Mouse (Mus musculus): ENCODE results near the gene Arid4b. TPM values are rescaled to one million over a fixed set of nuclear protein-coding genes. Genes with fewer than 3 reads are reported as not detected.

Arid4b gene
- polyA plus RNA-seq, 1 experiment from 2014 or later, result 96.0 TPM

GRCm38 (mm10) chr13:14035875-14036630 is 27.0 kb upstream of the Arid4b start:
- ATAC-seq (ENCODE audit: low FRiP score), result no peak
- WGBS, result 94% methylated on average over 11 of the region's 11 CpGs
- Histone ChIP-seq H3K27me3 (no peaks in the 10 kb centered on the region), H3K4me2 (no peak overlapping the region), H3K9ac (no peak overlapping the region), H3K27ac (no peak overlapping the region), H3K36me3 (replicated peaks) (no peaks in the 10 kb centered on the region), H3K9me3 (no peaks in the 10 kb centered on the region), H3K4me3 (replicated peaks) (no peak overlapping the region), H3K4me1 (peaks cover 17% of the 10 kb centered on the region)

- peak; percentile 64 for ATAC-seq (ENCODE audit: low FRiP score)
- WGBS, result 6% methylated on average over 8 of the region's 8 CpGs
- H3K36me3 ChIP-seq (replicated peaks), result no peaks in the 10 kb centered on the region
Measured at GRCm38 (mm10) chr13:14038911-14039291, 24.1 kb upstream of the Arid4b start.

GRCm38 (mm10) chr13:14039292-14039965 is 23.6 kb upstream of the Arid4b start, which contains the start of gene Tbce:
Gene Tbce (minus strand): TSS chr13:14039638.
- H3K27ac ChIP-seq, result peak within 1 kb of the TSS; percentile 97
- no peaks in the 10 kb centered on the region for H3K27me3 ChIP-seq
- no peaks in the 10 kb centered on the region for H3K9me3 ChIP-seq
- H3K4me1 ChIP-seq, result peaks cover 17% of the 10 kb centered on the region
- H3K4me2 ChIP-seq, result peak within 1 kb of the TSS; percentile 94
- H3K9ac ChIP-seq, result peak within 1 kb of the TSS; percentile 75
- peak within 1 kb of the TSS; percentile 69 for H3K4me3 ChIP-seq (replicated peaks)
- under 1% methylated on average over 35 of the region's 35 CpGs for WGBS
- no peaks in the 10 kb centered on the region for H3K36me3 ChIP-seq (replicated peaks)
- ATAC-seq (ENCODE audit: low FRiP score), result peak; percentile 97

More at GRCm38 (mm10) chr13:14038911-14039291, 24.1 kb upstream of the Arid4b start:
- Histone ChIP-seq H3K27ac (peak overlapping the region; percentile 97), H3K4me2 (peak overlapping the region; percentile 94), H3K4me3 (replicated peaks) (peak overlapping the region; percentile 69), H3K9ac (peak overlapping the region; percentile 75), H3K4me1 (peaks cover 17% of the 10 kb centered on the region), H3K27me3 (no peaks in the 10 kb centered on the region), H3K9me3 (no peaks in the 10 kb centered on the region)

- Histone ChIP-seq H3K9ac (peak overlapping the region; percentile 75; the same call in 1 of the 2 replicates), H3K4me3 (replicated peaks) (peak overlapping the region; percentile 69), H3K9me3 (no peaks in the 10 kb centered on the region), H3K36me3 (replicated peaks) (no peaks in the 10 kb centered on the region), H3K27ac (no peak overlapping the region; the same call in 1 of the 2 replicates), H3K4me1 (peaks cover 17% of the 10 kb centered on the region), H3K4me2 (peak overlapping the region; percentile 94), H3K27me3 (no peaks in the 10 kb centered on the region)
- WGBS, result 62% methylated on average over 5 of the region's 5 CpGs
- ATAC-seq (ENCODE audit: low FRiP score), result no peak
Measured at GRCm38 (mm10) chr13:14040186-14040585, 22.8 kb upstream of the Arid4b start.

GRCm38 (mm10) chr13:14043851-14044250 is 19.2 kb upstream of the Arid4b start:
- H3K27ac ChIP-seq, result no peak overlapping the region
- H3K4me3 ChIP-seq (replicated peaks), result no peak overlapping the region

GRCm38 (mm10) chr13:14044521-14044920 is 18.5 kb upstream of the Arid4b start:
- Histone ChIP-seq H3K4me3 (replicated peaks) (no peak overlapping the region), H3K9ac (no peak overlapping the region), H3K36me3 (replicated peaks) (peaks cover 24% of the 10 kb centered on the region), H3K27me3 (no peaks in the 10 kb centered on the region), H3K4me2 (no peak overlapping the region), H3K4me1 (peaks cover 6% of the 10 kb centered on the region), H3K27ac (no peak overlapping the region), H3K9me3 (no peaks in the 10 kb centered on the region)
- no peak for ATAC-seq (ENCODE audit: low FRiP score)
- 77% methylated on average over 2 of the region's 2 CpGs for WGBS

More at GRCm38 (mm10) chr13:14043851-14044250, 19.2 kb upstream of the Arid4b start:
- Histone ChIP-seq H3K9ac (no peak overlapping the region), H3K36me3 (replicated peaks) (peaks cover 17% of the 10 kb centered on the region), H3K4me1 (peaks cover 7% of the 10 kb centered on the region), H3K4me2 (no peak overlapping the region), H3K9me3 (no peaks in the 10 kb centered on the region), H3K27me3 (no peaks in the 10 kb centered on the region)
- ATAC-seq (ENCODE audit: low FRiP score), result no peak

- H3K9me3 ChIP-seq, result no peaks in the 10 kb centered on the region
- no peak overlapping the region for H3K9ac ChIP-seq
- H3K4me3 ChIP-seq (replicated peaks), result no peak overlapping the region
- H3K36me3 ChIP-seq (replicated peaks), result peaks cover 65% of the 10 kb centered on the region
- ATAC-seq (ENCODE audit: low FRiP score), result no peak
- no peak overlapping the region for H3K4me2 ChIP-seq
- H3K4me1 ChIP-seq, result no peaks in the 10 kb centered on the region
- no peak overlapping the region for H3K27ac ChIP-seq
- H3K27me3 ChIP-seq, result no peaks in the 10 kb centered on the region
- 95% methylated on average over 1 of the region's 1 CpGs for WGBS
Measured at GRCm38 (mm10) chr13:14049878-14050277, 13.2 kb upstream of the Arid4b start.

GRCm38 (mm10) chr13:14056801-14057200 is 6.2 kb upstream of the Arid4b start:
- Histone ChIP-seq H3K4me2 (no peak overlapping the region), H3K9me3 (no peaks in the 10 kb centered on the region), H3K27ac (no peak overlapping the region), H3K9ac (no peak overlapping the region), H3K4me3 (replicated peaks) (no peak overlapping the region), H3K36me3 (replicated peaks) (peaks cover 50% of the 10 kb centered on the region), H3K27me3 (no peaks in the 10 kb centered on the region), H3K4me1 (peaks cover 9% of the 10 kb centered on the region)
- no peak for ATAC-seq (ENCODE audit: low FRiP score)
- WGBS, result 93% methylated on average over 3 of the region's 3 CpGs

GRCm38 (mm10) chr13:14059582-14059981 is 3.5 kb upstream of the Arid4b start:
- Histone ChIP-seq H3K4me3 (replicated peaks) (no peak overlapping the region), H3K4me1 (peaks cover 15% of the 10 kb centered on the region), H3K9ac (no peak overlapping the region), H3K27me3 (no peaks in the 10 kb centered on the region), H3K36me3 (replicated peaks) (peaks cover 23% of the 10 kb centered on the region), H3K9me3 (no peaks in the 10 kb centered on the region), H3K27ac (no peak overlapping the region), H3K4me2 (no peak overlapping the region)
- ATAC-seq (ENCODE audit: low FRiP score), result no peak

GRCm38 (mm10) chr13:14062209-14063012 is 621 bp upstream of the Arid4b start:
- Histone ChIP-seq H3K9ac (peak overlapping the region; percentile 87), H3K27me3 (no peaks in the 10 kb centered on the region), H3K9me3 (no peaks in the 10 kb centered on the region), H3K4me1 (peaks cover 26% of the 10 kb centered on the region), H3K4me2 (peak overlapping the region; percentile 75), H3K36me3 (replicated peaks) (0 out of 2 replicates have a peak, but pooled peaks cover under 1% of the 10 kb centered on the region), H3K4me3 (replicated peaks) (peak overlapping the region; percentile 100), H3K27ac (peak overlapping the region; percentile 95)
- no peak for ATAC-seq (ENCODE audit: low FRiP score)
- 8% methylated on average over 11 of the region's 11 CpGs for WGBS

GRCm38 (mm10) chr13:14063942-14064271 is 875 bp downstream of the Arid4b start:
- 0% methylated on average over 16 of the region's 31 CpGs for WGBS
- Histone ChIP-seq H3K27me3 (no peaks in the 10 kb centered on the region), H3K36me3 (replicated peaks) (0 out of 2 replicates have a peak, but pooled peaks cover under 1% of the 10 kb centered on the region), H3K9me3 (no peaks in the 10 kb centered on the region), H3K4me1 (peaks cover 29% of the 10 kb centered on the region), H3K9ac (peak overlapping the region; percentile 99), H3K27ac (peak overlapping the region; percentile 98), H3K4me2 (peak overlapping the region; percentile 68), H3K4me3 (replicated peaks) (peak overlapping the region; percentile 100)
- no peak; the same call in 1 of the 2 replicates for ATAC-seq (ENCODE audit: low FRiP score)
